Mouse (Mus musculus) ES-Bruce4 (cell line): ENCODE results near the gene Vmn1r198.

Source experiments
- CTCF ChIP-seq: IDR thresholded peaks from one replicate; pipeline ENCODE4 v1.8.1; 2011; ENCODE audit warnings: low read depth, low read length
- POLR2A ChIP-seq: IDR thresholded peaks from one replicate; pipeline ENCODE4 v1.8.1; 2011; ENCODE audit warnings: low read length; ENCODE audit not compliant: insufficient read depth

GRCm38 (mm10) chr13:22387050-22387449 is 36.9 kb downstream of the Vmn1r198 start:
- no peak for TF ChIP-seq CTCF
- no peak for TF ChIP-seq POLR2A
